Mouse (Mus musculus) small intestine, adult 2 months (tissue): ENCODE results near the gene Ryr2. TPM values are rescaled to one million over a fixed set of nuclear protein-coding genes. Genes with fewer than 3 reads are reported as not detected.

Source experiments
- H3K27ac ChIP-seq: fragments of 200-500 bp; 2 replicates; pipeline ENCODE4 v1.5.1; 2012; ENCODE audit warnings: low read depth, low read length, control low read depth, inconsistent platforms; ENCODE audit not compliant: insufficient read depth
- H3K27me3 ChIP-seq: fragments of 200-500 bp; 2 replicates; pipeline ENCODE4 v1.6.1; 2012; ENCODE audit warnings: mild to moderate bottlenecking, moderate library complexity, low read length, inconsistent platforms; ENCODE audit not compliant: control insufficient read depth, insufficient read depth
- H3K36me3 ChIP-seq: fragments of 200-500 bp; 2 replicates; pipeline ENCODE4 v1.6.1; 2012; ENCODE audit warnings: mild to moderate bottlenecking, low read length, control low read depth, inconsistent platforms; ENCODE audit not compliant: control insufficient read depth, insufficient read depth
- H3K4me1 ChIP-seq: fragments of 200-500 bp; 2 replicates; pipeline ENCODE4 v1.6.1; 2012; ENCODE audit warnings: low read length, inconsistent platforms, mixed read lengths; ENCODE audit not compliant: control insufficient read depth, insufficient read depth, insufficient read length
- H3K4me3 ChIP-seq: fragments of 200-500 bp; 2 replicates; pipeline ENCODE4 v1.5.1; 2012; ENCODE audit warnings: low read depth, mild to moderate bottlenecking, control low read depth, inconsistent platforms, low read length, moderate library complexity
- CTCF ChIP-seq: fragments of 200-500 bp; IDR thresholded peaks from 2 replicates; pipeline ENCODE4 v1.5.1; 2012; ENCODE audit warnings: low read depth, mild to moderate bottlenecking, control low read depth, inconsistent platforms, low read length, moderate library complexity, mixed read lengths; ENCODE audit not compliant: insufficient replicate concordance, insufficient read length; ENCODE audit errors: extremely low read depth
- POLR2A ChIP-seq: fragments of 200-500 bp; IDR thresholded peaks from 2 replicates; pipeline ENCODE4 v1.6.1; 2012; ENCODE audit warnings: low read depth, mild to moderate bottlenecking, control low read depth, inconsistent platforms, low read length, moderate library complexity
- WGBS: fragments of 180-500 bp; shearing (Covaris S2); methylation state at CpG from one replicate; pipeline ENCODE4 v1.1.7; 2018; 5-methylcytosine and 5-hydroxymethylcytosine counted together
- polyA plus RNA-seq: library from polyadenylated mRNA; depleted of rRNA; stranded (reverse); fragments of >200 nt; gene quantifications from 2 replicates; pipeline ENCODE4 v1.2.3, GENCODE M21; 2012

The Ryr2 gene
- polyA plus RNA-seq, 1 experiment: 0.37 TPM

DNA sequence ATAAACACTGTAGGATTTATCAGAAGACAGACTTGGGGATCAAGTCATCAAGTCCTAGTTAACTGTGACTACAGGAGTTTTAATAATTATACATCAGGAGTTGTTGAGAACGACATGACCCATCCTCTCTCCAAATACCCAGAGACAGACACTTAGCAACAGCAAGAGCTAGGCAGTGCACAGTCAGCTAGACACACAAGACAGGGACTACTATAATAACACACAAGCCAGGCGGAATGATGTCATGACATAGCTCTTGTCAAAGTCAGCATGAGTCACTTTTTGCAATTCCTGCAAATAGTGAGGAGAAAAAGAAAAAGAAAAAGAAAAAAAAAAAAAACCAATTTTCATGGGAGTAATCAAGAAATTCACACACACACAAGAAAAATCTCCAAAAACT, 201.6 kb downstream of the Ryr2 start:
- 64% methylated on average over 2 of the region's 2 CpGs for WGBS
- H3K4me3 ChIP-seq: no peak overlapping the region
- H3K4me1 ChIP-seq: no peaks in the 10 kb centered on the region
- no peak overlapping the region for H3K27ac ChIP-seq
- H3K27me3 ChIP-seq: no peaks in the 10 kb centered on the region
- H3K36me3 ChIP-seq: no peaks in the 10 kb centered on the region
- no peak for TF ChIP-seq CTCF
- TF ChIP-seq POLR2A: no peak

DNA sequence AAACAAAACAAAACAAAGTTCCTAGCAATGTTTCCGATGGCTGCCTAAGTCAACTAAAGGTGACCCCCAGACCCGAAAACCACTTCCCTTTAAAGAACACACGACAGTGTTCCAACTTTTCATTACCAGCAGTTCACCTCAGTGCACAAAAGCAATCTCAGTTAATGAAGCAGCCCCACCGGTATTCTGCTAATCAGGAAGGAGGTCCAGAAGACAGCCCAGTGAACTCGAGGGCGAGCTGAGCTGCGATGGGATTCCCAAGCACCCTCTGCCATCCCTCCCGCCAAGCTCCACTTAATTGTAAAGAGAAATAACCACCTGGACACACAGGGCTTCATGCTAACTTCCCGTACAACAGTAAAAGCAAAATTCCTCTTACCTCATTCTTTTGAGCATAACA, 203.5 kb downstream of the Ryr2 start:
- Histone ChIP-seq H3K27ac (no peak overlapping the region), H3K27me3 (no peaks in the 10 kb centered on the region), H3K4me3 (no peak overlapping the region), H3K4me1 (no peaks in the 10 kb centered on the region), H3K36me3 (no peaks in the 10 kb centered on the region)
- TF ChIP-seq POLR2A (no peak), CTCF (no peak)
- 67% methylated on average over 9 of the region's 9 CpGs for WGBS

DNA sequence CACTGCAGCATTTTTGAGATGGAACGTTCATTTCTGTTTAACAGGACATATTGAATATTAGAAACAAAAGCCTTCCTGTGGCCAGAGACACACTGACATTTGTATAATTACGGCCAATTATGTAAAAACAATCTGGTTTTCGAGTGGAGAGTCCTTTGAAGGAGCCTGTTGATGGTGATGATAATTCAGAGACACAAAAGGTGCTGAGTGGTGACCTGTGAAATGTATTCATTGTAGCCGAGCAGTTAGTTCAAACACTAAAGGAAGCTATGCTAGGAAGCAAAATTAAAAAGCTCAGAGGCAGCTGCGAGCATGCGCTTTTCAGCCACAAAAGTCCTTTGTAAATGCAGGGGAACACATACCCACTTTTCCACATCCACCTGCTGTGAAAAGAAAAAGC, 203.9 kb downstream of the Ryr2 start:
- H3K36me3 ChIP-seq: no peaks in the 10 kb centered on the region
- no peaks in the 10 kb centered on the region for H3K27me3 ChIP-seq
- 74% methylated on average over 6 of the region's 6 CpGs for WGBS
- TF ChIP-seq CTCF: no peak
- TF ChIP-seq POLR2A: no peak
- H3K4me1 ChIP-seq: no peaks in the 10 kb centered on the region
- no peak overlapping the region for H3K4me3 ChIP-seq
- no peak overlapping the region for H3K27ac ChIP-seq

DNA sequence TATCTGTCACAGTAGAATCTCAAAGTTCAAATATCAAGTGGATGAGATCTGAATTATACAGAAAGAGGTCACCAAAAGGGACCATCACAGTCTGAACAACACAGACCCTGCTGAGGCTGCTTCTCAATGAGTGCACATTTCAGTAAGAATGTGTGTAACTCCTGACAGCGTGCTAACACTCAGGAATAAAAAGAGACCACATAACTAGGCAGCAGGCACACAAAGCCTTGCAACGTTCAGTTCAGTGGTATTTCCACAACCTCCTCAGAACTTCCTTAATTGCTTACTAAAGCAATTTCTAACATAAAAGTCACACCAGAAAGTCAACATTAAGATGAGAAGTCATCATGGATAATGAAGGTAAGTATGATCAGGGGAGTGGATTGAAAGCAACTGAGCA, 206.1 kb downstream of the Ryr2 start:
- Histone ChIP-seq H3K27me3 (no peaks in the 10 kb centered on the region), H3K27ac (no peak overlapping the region), H3K4me1 (no peaks in the 10 kb centered on the region), H3K4me3 (no peak overlapping the region), H3K36me3 (no peaks in the 10 kb centered on the region)
- TF ChIP-seq POLR2A (no peak), CTCF (no peak)
- 66% methylated on average over 2 of the region's 2 CpGs for whole genome bisulfite sequencing

DNA sequence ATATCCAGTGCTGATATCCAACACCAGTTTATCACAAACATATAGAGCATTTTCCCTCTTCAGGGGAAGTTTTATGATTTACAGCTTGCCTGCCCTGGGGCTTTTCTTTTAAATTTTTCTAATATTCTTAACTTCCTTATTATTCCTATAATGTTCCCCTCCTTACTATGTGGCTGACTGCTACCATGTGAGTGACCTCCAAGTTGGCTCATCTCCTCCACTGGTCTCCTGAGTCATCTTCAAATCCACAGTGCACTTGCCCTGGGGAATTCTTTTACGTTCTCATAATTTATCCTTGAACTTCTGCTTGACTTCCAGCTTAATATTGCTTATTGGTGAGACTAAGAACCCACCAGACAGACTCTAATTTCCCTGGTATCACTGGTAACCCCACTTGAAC, 211.1 kb downstream of the Ryr2 start:
- H3K27ac ChIP-seq: no peak overlapping the region
- H3K36me3 ChIP-seq: no peaks in the 10 kb centered on the region
- H3K4me3 ChIP-seq: no peak overlapping the region
- H3K27me3 ChIP-seq: no peaks in the 10 kb centered on the region
- WGBS: 57% methylated on average over 1 of the region's 1 CpGs
- no peaks in the 10 kb centered on the region for H3K4me1 ChIP-seq
- TF ChIP-seq CTCF (no peak), POLR2A (no peak)

DNA sequence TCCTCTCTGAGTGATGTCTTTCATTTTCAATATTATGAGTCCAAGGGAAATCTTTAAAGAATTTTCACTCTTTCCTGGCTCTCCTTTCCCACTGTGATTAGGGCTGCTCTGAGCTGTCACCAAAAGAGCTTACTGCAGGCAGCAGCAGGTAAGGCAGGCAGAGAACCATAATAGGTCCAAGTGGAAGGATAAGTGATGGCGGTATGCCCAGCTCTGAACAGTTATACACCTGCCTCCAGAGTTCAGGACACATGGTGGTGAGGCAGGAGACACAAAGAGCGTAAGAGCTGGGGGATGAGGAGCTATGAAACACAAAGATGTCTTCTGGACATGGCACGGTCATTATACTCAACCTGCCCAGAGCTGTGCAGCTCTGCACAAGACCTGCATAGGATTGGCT, 215.0 kb downstream of the Ryr2 start:
- Histone ChIP-seq H3K27me3 (no peaks in the 10 kb centered on the region), H3K4me3 (no peak overlapping the region), H3K36me3 (no peaks in the 10 kb centered on the region), H3K27ac (no peak overlapping the region), H3K4me1 (no peaks in the 10 kb centered on the region)
- TF ChIP-seq POLR2A: no peak
- no peak for TF ChIP-seq CTCF
- 82% methylated on average over 3 of the region's 3 CpGs for WGBS

DNA sequence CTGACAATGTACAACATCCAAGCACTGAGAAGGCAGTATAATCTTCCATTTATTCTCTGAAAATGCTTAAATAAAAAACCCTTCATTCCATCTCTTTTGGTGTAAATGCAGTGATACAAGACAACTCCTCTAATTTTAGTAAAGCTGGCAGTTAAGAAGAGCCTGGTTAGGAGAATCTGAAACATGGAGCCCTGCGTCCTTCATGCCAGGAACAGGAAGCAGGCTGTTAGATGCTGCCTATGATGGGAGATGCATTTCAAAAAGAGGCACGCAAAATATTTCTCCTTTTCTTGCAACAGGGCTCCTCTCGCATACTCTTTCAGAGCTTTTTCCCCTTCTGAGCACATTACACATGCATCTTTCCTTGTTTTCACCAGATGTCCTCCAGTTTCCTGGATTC, 215.6 kb downstream of the Ryr2 start:
- Histone ChIP-seq H3K4me1 (no peaks in the 10 kb centered on the region), H3K27me3 (no peaks in the 10 kb centered on the region), H3K36me3 (no peaks in the 10 kb centered on the region), H3K4me3 (no peak overlapping the region), H3K27ac (no peak overlapping the region)
- WGBS: 68% methylated on average over 3 of the region's 3 CpGs
- TF ChIP-seq CTCF: no peak
- TF ChIP-seq POLR2A: no peak

DNA sequence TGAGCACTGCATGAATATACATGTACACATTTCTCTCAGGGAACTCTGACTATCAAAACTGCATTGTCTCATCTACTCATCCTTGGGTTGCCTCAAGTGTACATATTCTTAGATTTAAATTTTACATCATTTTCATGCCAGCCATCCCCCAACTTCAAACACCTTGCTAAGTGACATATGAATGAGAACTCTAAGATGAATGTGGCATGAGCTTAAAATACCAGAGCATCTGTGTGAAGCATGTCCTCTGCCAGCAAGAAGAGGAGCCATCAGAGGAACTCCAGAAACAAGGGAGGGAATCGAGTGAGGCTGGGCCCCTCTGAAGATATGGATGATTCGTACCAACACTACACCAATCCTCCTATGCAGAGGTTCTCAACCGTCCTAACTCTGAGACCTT, 222.6 kb downstream of the Ryr2 start:
- Histone ChIP-seq H3K27ac (no peak overlapping the region), H3K27me3 (no peaks in the 10 kb centered on the region), H3K4me1 (no peaks in the 10 kb centered on the region), H3K36me3 (no peaks in the 10 kb centered on the region), H3K4me3 (no peak overlapping the region)
- TF ChIP-seq POLR2A (no peak), CTCF (no peak)
- 81% methylated on average over 3 of the region's 3 CpGs for WGBS
